Mouse (Mus musculus): ENCODE results near the gene Zc3h4.

- TF ChIP-seq CTCF (IDR thresholded peaks at IDR 0.05; ENCODE audit: extremely low read depth, insufficient read depth, low read length): no peak
- no peak for TF ChIP-seq POLR2A (IDR thresholded peaks at IDR 0.05; ENCODE audit: extremely low read depth, insufficient read depth, low read length)
Measured at GRCm38 (mm10) chr7:16455016-16455415, 54.3 kb downstream of the Zc3h4 start.

All from cortical plate, adult 2 months (tissue).